Mouse (Mus musculus): ENCODE results near the gene Eif3k. TPM values are rescaled to one million over a fixed set of nuclear protein-coding genes. Genes with fewer than 3 reads are reported as not detected.
"Not testable (repeated sequence)": the region's sequence is repeated elsewhere in the genome, so short reads cannot be mapped to it uniquely, and the experiment has no call there.

Gene Eif3k
- total RNA-seq, 2 experiments from 2014 or later: 50.7 to 133 TPM

DNA sequence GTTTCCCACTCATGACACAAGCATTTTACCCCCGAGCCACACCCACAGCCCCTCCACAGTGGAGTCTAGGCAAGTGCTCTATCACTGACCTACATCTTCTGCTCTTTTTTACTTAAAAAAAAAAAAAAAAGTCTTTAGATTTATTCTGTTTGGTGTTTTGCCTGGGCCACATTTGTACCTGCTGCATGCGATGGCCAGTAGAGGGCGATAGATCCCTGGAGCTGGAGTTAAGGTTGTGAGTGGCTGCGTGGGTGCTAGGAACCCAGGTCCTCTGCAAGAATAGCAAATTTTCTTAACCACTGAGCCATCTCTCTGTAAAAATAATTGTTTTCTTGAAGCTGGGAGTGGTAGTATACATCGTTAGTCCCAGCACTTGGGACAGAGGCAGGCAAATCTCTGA lies 10.0 kb upstream of the Eif3k start:
- 0 out of 2 replicates have a peak, but pooled peaks have one; percentile 48 for ATAC-seq (replicated peaks; ENCODE audit: low FRiP score, poor library complexity, severe bottlenecking)

DNA sequence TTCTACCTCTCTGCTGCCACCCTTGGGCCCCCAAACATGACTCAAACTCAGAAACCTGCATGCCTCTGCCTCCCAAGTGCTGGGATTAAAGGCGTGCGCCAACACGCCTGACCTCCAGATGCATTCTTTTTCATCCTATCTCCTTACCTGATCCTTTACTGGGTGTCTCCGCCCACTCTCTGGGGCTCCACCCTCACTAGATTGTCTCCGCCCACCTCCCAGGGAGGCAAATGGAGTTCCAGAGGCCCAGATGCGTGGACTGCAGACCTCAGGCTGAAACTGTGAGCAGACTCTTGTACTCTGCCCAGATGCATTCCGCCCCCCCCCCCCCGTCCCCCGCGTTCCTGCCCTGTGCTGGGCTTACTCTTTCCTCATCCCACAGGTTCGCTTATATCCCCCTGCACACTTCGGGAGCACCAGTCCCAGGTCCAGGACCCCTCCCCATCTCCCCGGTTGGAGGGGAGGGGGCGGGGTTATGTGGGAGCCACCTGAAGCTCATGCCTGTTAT lies 9.2 kb upstream of the Eif3k start:
- no peak for ATAC-seq (replicated peaks; ENCODE audit: low FRiP score, poor library complexity, severe bottlenecking)

DNA sequence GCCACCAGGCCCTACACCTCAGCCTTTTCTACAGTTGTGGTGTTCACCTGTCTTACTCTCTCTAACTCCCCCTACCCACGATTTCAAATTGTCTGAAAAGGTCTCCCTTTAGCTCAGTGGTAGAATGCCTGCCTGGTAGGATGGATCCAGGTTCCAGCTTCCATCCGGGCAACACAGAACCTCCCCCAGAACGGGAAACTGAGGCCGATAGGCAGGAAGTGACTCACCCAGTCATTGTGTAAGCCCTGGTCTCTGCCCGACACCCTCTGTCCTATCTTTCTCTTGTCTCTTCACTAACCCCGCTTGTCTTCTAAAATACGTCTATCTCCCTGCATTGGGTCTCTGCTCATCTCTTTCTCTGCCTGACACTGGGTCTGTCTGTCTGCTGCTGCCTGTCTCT lies 3.5 kb upstream of the Eif3k start:
- ATAC-seq (replicated peaks; ENCODE audit: low FRiP score, poor library complexity, severe bottlenecking): no peak

GRCm38 (mm10) chr7:28984452-28984851 lies 2.8 kb upstream of the Eif3k start:
- ATAC-seq (replicated peaks; ENCODE audit: low FRiP score, poor library complexity, severe bottlenecking): no peak

DNA sequence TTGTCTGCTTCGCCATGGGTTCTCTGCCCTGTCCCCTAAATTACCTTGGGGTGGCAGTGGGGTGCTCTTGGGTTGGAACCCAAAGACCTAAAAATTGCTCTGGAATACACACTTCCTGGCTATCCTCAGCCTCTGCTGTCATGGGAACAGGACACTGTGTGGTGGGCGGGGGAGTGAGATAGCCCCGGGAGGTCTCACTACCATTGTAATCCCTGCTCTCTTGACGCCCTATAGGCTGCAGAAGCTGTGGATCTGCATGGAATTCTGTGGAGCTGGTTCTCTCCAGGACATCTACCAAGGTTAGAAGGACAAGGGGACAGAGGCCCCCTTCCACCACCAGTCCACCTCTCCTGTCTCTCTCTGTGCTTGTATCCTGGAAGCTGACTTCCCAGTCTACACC lies 2.2 kb upstream of the Eif3k start:
- no peak for ATAC-seq (replicated peaks; ENCODE audit: low FRiP score, poor library complexity, severe bottlenecking)

DNA sequence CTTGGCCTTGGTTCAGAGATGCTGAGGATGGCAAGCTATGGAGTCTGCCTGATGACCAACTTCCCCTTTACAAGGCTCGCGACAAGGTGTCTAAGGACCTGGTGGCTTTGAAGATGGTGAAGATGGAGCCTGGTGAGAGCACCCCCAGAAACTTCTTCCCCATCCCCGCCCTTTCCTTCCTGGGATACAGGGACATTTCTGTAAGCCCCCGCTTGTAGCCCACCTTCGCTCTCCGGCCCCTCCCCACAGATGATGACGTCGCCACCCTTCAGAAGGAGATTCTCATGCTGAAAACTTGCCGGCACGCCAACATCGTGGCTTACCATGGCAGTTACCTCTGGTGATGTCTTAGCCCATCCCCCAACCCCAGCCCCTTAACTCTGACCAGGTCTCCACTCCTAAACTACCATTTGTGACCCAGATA lies 1.5 kb upstream of the Eif3k start:
- ATAC-seq (replicated peaks; ENCODE audit: low FRiP score, poor library complexity, severe bottlenecking): no peak

GRCm38 (mm10) chr7:28982274-28983013 lies 780 bp upstream of the Eif3k start:
- ATAC-seq (replicated peaks; ENCODE audit: low FRiP score, poor library complexity, severe bottlenecking): peak; percentile 44

GRCm38 (mm10) chr7:28977556-28977955 lies 4.1 kb downstream of the Eif3k start:
- ATAC-seq (replicated peaks; ENCODE audit: low FRiP score, poor library complexity, severe bottlenecking): no peak

DNA sequence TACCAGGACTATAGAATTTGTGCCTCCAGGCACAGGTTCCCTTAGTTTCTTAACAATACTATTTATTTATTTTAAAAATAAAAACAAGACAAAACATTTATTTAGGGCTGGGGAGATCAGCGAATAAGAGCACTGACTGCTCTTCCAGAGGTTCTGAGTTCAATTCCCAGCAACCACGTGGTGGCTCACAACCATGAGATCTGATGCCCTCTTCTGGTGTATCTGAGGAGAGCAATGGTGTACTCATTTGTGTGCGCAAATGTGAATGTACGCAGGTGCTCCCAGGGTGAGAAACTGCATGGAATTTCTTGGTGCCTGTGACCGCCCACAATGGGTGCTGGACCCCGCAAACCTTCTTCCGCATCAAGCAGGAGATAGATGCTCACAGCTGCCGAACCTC lies 8.6 kb downstream of the Eif3k start:
- no peak for ATAC-seq (replicated peaks; ENCODE audit: low FRiP score, poor library complexity, severe bottlenecking)

DNA sequence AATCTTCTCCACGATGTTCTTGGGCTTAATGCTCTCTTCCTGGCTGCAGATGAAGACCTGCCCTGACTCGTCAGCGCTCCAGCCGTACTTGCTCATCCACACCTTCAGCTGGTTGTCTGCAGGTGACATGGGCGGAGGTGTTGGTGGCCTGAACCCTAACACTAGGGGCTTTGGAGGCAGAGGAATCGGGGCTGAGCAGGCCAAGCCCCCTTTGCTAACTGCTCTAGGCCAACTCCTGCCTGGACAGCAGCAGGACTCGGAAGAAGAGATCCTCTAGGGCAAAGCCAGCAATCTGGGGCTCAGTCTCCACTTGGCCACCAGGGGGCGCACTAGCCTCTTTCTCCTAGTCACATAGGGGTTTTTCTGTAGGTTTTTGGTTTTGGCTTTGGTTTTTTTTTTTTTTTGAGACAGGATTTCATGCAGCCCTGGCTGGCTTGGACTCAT lies 9.1 kb downstream of the Eif3k start:
- peak; percentile 81 for ATAC-seq (replicated peaks; ENCODE audit: low FRiP score, poor library complexity, severe bottlenecking)

- no peak for ATAC-seq (replicated peaks; ENCODE audit: low FRiP score, poor library complexity, severe bottlenecking)
These were observed 9.8 kb downstream of the Eif3k start for GRCm38 (mm10) chr7:28971770-28972269.

DNA sequence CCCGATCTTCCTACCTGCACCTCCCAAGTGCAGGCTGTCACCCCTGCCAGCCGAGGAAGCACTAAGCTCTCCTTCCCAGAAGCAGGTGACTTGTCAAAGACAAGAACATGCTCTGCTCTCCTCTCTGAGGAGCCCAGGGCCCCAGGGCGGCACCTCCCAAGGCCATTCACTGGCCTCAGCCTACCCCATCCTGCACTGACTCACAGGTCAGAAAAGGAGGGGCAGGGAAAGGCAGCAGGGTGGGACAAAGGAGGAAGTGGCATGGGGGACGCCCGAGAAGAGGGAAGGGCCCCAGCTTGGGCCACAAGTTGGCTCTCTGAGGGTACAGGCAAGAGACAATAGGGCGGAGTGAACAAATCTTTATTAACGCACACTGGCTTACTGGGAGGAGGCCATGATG lies 10.6 kb downstream of the Eif3k start:
- ATAC-seq (replicated peaks; ENCODE audit: low FRiP score, poor library complexity, severe bottlenecking): no peak

GRCm38 (mm10) chr7:28969672-28970394 lies 11.8 kb downstream of the Eif3k start:
- ATAC-seq (replicated peaks; ENCODE audit: low FRiP score, poor library complexity, severe bottlenecking): no peak

- no peak for ATAC-seq (replicated peaks; ENCODE audit: low FRiP score, poor library complexity, severe bottlenecking)
These were observed 12.4 kb downstream of the Eif3k start for GRCm38 (mm10) chr7:28969271-28969670.

GRCm38 (mm10) chr7:28968120-28968519 lies 13.5 kb downstream of the Eif3k start:
- not testable (repeated sequence) for ATAC-seq (replicated peaks; ENCODE audit: low FRiP score, poor library complexity, severe bottlenecking)

GRCm38 (mm10) chr7:28966751-28967505 lies 14.7 kb downstream of the Eif3k start:
- ATAC-seq (replicated peaks; ENCODE audit: low FRiP score, poor library complexity, severe bottlenecking): no peak

- no peak for ATAC-seq (replicated peaks; ENCODE audit: low FRiP score, poor library complexity, severe bottlenecking)
These were observed 15.5 kb downstream of the Eif3k start for GRCm38 (mm10) chr7:28966181-28966580.

GRCm38 (mm10) chr7:28965346-28965840 lies 16.3 kb downstream of the Eif3k start:
- ATAC-seq (replicated peaks; ENCODE audit: low FRiP score, poor library complexity, severe bottlenecking): no peak

DNA sequence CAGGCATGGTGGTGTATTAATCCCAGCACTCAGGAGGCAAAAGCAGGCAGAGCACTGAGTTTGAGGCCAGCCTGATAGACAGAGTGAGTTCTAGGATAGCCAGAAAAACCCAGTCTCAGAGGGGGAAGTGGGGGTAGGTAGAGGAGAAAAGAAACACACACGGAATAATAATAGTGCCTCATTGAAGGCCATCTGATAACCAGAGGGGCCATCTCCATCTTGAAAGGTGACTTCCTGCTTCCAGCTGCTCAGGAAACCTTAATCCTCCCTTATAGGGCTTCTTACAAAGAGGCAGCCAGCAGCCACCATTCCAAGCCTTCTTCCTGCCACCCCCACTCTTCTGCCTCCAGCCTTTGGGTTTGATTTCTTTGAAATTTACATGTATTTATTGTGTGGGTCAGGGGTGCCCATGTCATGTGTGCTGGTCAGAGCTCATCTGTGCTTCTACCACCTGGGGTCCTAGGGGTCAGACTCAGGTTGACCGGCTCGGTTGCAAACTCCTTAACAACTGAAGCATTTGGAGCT lies 18.2 kb downstream of the Eif3k start:
- ATAC-seq (replicated peaks; ENCODE audit: low FRiP score, poor library complexity, severe bottlenecking): no peak

All from erythroblast, adult 5-6 weeks (primary cell).